Mouse (Mus musculus) urinary bladder, postnatal 14 days (tissue): ENCODE results near the gene Edf1.

Experiments
- DNase-seq: peaks from one replicate; pipeline ENCODE4 v3.0.0; 2021; ENCODE audit warnings: low spot score

The Edf1 gene

GRCm38 (mm10) chr2:25561946-25562345 lies 4.3 kb downstream of the Edf1 start:
- no peak for DNase-seq

GRCm38 (mm10) chr2:25565741-25566140 lies 8.1 kb downstream of the Edf1 start:
- DNase-seq = no peak

- DNase-seq = no peak
Observed at GRCm38 (mm10) chr2:25566558-25566957, 8.9 kb downstream of the Edf1 start.

GRCm38 (mm10) chr2:25568473-25569019 lies 10.9 kb downstream of the Edf1 start:
- no peak for DNase-seq

- no peak for DNase-seq
Observed at GRCm38 (mm10) chr2:25569323-25569722, 11.7 kb downstream of the Edf1 start.

- DNase-seq = no peak
Observed at GRCm38 (mm10) chr2:25571221-25571620, 13.6 kb downstream of the Edf1 start.

- no peak for DNase-seq
Observed at GRCm38 (mm10) chr2:25573068-25573467, 15.4 kb downstream of the Edf1 start.

- DNase-seq = no peak
Observed at GRCm38 (mm10) chr2:25574136-25574535, 16.5 kb downstream of the Edf1 start.

- DNase-seq = peak; percentile 96
Observed at GRCm38 (mm10) chr2:25574579-25575431, 17.2 kb downstream of the Edf1 start, which contains the start of the genes Mamdc4 and Phpt1. Gene Mamdc4, minus strand, starts transcription at chr2:25574845. Gene Phpt1, minus strand, starts transcription at chr2:25575224.

- no peak for DNase-seq
Observed at GRCm38 (mm10) chr2:25575432-25576027, 17.9 kb downstream of the Edf1 start.

GRCm38 (mm10) chr2:25576028-25576850 lies 18.6 kb downstream of the Edf1 start:
- no peak for DNase-seq

GRCm38 (mm10) chr2:25576965-25577891 lies 19.6 kb downstream of the Edf1 start:
- DNase-seq = no peak

GRCm38 (mm10) chr2:25577951-25578795 lies 20.5 kb downstream of the Edf1 start:
- no peak for DNase-seq

GRCm38 (mm10) chr2:25578796-25579736 lies 21.4 kb downstream of the Edf1 start:
- DNase-seq = no peak

- DNase-seq = no peak
Observed at GRCm38 (mm10) chr2:25579737-25580460, 22.3 kb downstream of the Edf1 start.

- DNase-seq = no peak
Observed at GRCm38 (mm10) chr2:25580621-25581101, 23.0 kb downstream of the Edf1 start.

GRCm38 (mm10) chr2:25581294-25581864 lies 23.7 kb downstream of the Edf1 start, which contains the start of gene Ajm1:
Gene Ajm1, minus strand, starts transcription at chr2:25581757.
- no peak for DNase-seq

- DNase-seq = no peak
Observed at GRCm38 (mm10) chr2:25581901-25582301, 24.3 kb downstream of the Edf1 start.
